Mouse (Mus musculus): ENCODE data around the gene Mrtfa. TPM values are rescaled to one million over a fixed set of nuclear protein-coding genes. Genes with fewer than 3 reads are reported as not detected.
"Not testable (repeated sequence)": the region's sequence is repeated elsewhere in the genome, so short reads cannot be mapped to it uniquely, and the experiment has no call there.

The Mrtfa gene
- polyA plus RNA-seq, 1 experiment from 2014 or later, result 22.9 TPM

GRCm38 (mm10) chr15:81225016-81225415 is 34.5 kb upstream of the Mrtfa start:
- H3K9me3 ChIP-seq, result no peaks in the 10 kb centered on the region
- H3K4me1 ChIP-seq (replicated peaks), result no peaks in the 10 kb centered on the region
- no peaks in the 10 kb centered on the region for H3K36me3 ChIP-seq
- H3K9ac ChIP-seq, result no peak overlapping the region
- WGBS, result 87% methylated on average over 10 of the region's 10 CpGs
- no peak overlapping the region for H3K4me2 ChIP-seq
- no peak overlapping the region for H3K4me3 ChIP-seq
- no peaks in the 10 kb centered on the region for H3K27me3 ChIP-seq
- no peak for ATAC-seq (ENCODE audit: low FRiP score)
- no peak overlapping the region for H3K27ac ChIP-seq

DNA sequence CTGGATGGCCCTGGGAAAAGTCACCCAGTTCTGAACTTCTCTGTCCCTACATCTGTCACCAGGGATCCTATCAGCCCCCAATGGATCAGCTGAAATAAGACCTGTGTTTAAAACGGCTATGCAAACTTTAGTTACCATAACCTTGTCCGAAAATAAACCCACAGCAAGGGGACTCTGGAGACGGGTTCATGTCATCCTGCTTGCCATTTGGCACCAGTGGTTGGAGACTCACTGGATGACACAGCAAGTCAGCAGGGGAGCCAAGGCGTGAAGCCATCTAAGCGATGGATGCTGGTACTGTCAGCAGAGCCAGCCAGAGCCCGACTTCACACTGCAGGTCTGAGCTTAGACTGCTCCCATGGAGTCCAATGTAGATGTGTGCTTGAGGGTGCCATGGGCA is 30.9 kb upstream of the Mrtfa start:
- Histone ChIP-seq H3K9ac (no peak overlapping the region), H3K36me3 (no peaks in the 10 kb centered on the region), H3K27ac (no peak overlapping the region), H3K4me1 (replicated peaks) (no peaks in the 10 kb centered on the region), H3K4me3 (no peak overlapping the region), H3K9me3 (no peaks in the 10 kb centered on the region), H3K4me2 (no peak overlapping the region), H3K27me3 (no peaks in the 10 kb centered on the region)
- ATAC-seq (ENCODE audit: low FRiP score), result no peak
- 78% methylated on average over 6 of the region's 6 CpGs for WGBS

DNA sequence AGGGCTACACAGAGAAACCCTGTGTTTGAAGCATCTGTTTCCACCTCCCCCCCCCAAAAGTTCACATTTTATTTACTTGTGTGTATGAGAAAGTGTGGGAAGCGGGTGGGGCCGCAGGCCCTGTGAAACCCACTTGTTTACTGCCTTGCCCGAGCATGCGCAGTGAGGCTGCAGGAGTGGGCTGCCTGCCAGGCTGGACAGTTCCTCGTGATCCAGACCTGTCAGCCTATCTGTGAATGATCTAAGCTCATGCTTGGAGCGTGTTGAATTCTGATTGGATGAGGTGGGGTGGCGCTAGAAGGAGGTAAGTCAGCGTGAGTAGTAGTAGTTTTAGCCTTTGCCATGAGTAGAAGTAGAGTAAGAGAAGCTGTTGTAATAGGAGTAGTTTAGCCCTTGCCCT is 29.5 kb upstream of the Mrtfa start:
- not testable (repeated sequence) for H3K27ac ChIP-seq
- WGBS, result 75% methylated on average over 8 of the region's 8 CpGs

GRCm38 (mm10) chr15:81219054-81219453 is 28.5 kb upstream of the Mrtfa start:
- 76% methylated on average over 6 of the region's 6 CpGs for WGBS
- Histone ChIP-seq H3K9me3 (no peaks in the 10 kb centered on the region), H3K4me2 (no peak overlapping the region), H3K36me3 (no peaks in the 10 kb centered on the region), H3K27ac (no peak overlapping the region), H3K4me1 (replicated peaks) (no peaks in the 10 kb centered on the region), H3K9ac (no peak overlapping the region), H3K27me3 (no peaks in the 10 kb centered on the region), H3K4me3 (no peak overlapping the region)
- ATAC-seq (ENCODE audit: low FRiP score), result no peak

More for the DNA sequence above, 29.5 kb upstream of the Mrtfa start:
- not testable (repeated sequence) for H3K4me3 ChIP-seq; H3K27me3 ChIP-seq; H3K36me3 ChIP-seq; H3K9me3 ChIP-seq; ATAC-seq (ENCODE audit: low FRiP score); H3K4me2 ChIP-seq; H3K9ac ChIP-seq; H3K4me1 ChIP-seq (replicated peaks)

DNA sequence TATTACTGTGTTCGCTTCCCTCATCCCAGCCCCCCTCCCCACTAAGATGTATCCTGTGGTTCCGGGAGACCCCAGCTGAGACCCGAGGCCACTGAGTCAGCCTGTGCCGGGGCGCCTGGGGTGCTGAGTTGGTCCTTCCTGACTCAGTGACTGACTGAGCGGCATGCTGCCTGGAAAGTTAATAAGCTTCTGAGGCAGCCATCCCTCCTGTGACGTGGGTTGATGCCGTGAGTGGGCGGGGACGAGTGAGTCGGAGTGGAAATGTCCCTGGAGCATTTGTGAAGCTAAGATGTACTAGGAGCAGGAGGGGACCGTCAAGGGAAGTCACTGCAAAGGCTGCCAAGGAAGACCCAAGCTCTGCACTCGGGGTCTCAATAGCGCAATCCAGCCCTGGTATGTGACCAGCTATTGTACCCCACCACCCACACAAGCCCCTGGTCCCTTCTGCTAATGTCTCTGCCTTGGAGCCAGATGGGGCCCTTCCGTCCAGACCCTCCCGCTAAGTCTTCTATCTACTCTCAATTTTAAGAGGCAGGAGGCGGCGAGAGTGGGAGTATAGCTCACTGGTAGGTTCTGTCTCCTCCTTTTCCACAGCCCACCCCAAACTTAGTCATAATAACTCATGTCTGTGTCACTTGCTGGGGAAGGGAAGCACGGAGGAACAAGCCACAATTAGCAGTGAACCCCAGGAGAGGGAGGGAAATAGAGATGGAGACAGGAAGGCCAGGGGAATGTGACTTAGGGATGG is 26.5 kb upstream of the Mrtfa start:
- Histone ChIP-seq H3K36me3 (no peaks in the 10 kb centered on the region), H3K4me2 (no peak overlapping the region), H3K9me3 (no peaks in the 10 kb centered on the region), H3K4me1 (replicated peaks) (no peaks in the 10 kb centered on the region), H3K27ac (no peak overlapping the region), H3K4me3 (no peak overlapping the region), H3K9ac (no peak overlapping the region), H3K27me3 (no peaks in the 10 kb centered on the region)
- no peak for ATAC-seq (ENCODE audit: low FRiP score)
- 81% methylated on average over 19 of the region's 19 CpGs for whole genome bisulfite sequencing

- ATAC-seq (ENCODE audit: low FRiP score), result no peak
- no peak overlapping the region for H3K4me3 ChIP-seq
- no peaks in the 10 kb centered on the region for H3K27me3 ChIP-seq
- no peaks in the 10 kb centered on the region for H3K36me3 ChIP-seq
- no peak overlapping the region for H3K27ac ChIP-seq
- H3K9ac ChIP-seq, result no peak overlapping the region
- no peaks in the 10 kb centered on the region for H3K4me1 ChIP-seq (replicated peaks)
- H3K4me2 ChIP-seq, result no peak overlapping the region
- 83% methylated on average over 15 of the region's 15 CpGs for WGBS
- no peaks in the 10 kb centered on the region for H3K9me3 ChIP-seq
These were observed 22.4 kb upstream of the Mrtfa start for GRCm38 (mm10) chr15:81212976-81213375.

- H3K36me3 ChIP-seq, result no peaks in the 10 kb centered on the region
- no peak overlapping the region for H3K27ac ChIP-seq
- no peak overlapping the region for H3K4me2 ChIP-seq
- no peak for ATAC-seq (ENCODE audit: low FRiP score)
- H3K27me3 ChIP-seq, result no peaks in the 10 kb centered on the region
- H3K9ac ChIP-seq, result no peak overlapping the region
- H3K4me3 ChIP-seq, result no peak overlapping the region
- H3K9me3 ChIP-seq, result no peaks in the 10 kb centered on the region
- WGBS, result 78% methylated on average over 5 of the region's 5 CpGs
- H3K4me1 ChIP-seq (replicated peaks), result no peaks in the 10 kb centered on the region
These were observed 19.9 kb upstream of the Mrtfa start for GRCm38 (mm10) chr15:81210496-81210895.

DNA sequence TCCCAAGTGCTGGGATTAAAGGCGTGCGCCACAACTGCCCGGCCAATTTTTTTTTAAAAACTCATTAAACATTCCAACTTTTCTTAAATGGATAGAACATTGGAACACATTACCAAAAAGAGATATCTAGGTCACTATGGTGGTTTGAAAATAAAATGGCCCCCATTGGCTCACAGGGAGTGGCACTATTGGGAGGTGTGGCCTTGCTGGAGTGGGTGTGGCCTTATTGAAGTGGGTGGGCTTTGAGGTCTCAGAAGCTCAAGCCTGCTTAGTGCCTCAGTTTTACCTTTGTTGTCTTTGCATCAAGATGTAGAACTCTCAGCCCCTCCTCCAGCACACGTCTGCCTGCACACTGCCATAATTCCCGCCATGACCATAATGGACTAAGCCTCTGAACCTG is 11.9 kb upstream of the Mrtfa start:
- no peaks in the 10 kb centered on the region for H3K27me3 ChIP-seq
- no peak overlapping the region for H3K9ac ChIP-seq
- ATAC-seq (ENCODE audit: low FRiP score), result no peak
- H3K4me2 ChIP-seq, result no peak overlapping the region
- H3K4me3 ChIP-seq, result no peak overlapping the region
- no peak overlapping the region for H3K27ac ChIP-seq
- H3K9me3 ChIP-seq, result no peaks in the 10 kb centered on the region
- H3K36me3 ChIP-seq, result no peaks in the 10 kb centered on the region
- no peaks in the 10 kb centered on the region for H3K4me1 ChIP-seq (replicated peaks)
- 97% methylated on average over 5 of the region's 5 CpGs for WGBS

DNA sequence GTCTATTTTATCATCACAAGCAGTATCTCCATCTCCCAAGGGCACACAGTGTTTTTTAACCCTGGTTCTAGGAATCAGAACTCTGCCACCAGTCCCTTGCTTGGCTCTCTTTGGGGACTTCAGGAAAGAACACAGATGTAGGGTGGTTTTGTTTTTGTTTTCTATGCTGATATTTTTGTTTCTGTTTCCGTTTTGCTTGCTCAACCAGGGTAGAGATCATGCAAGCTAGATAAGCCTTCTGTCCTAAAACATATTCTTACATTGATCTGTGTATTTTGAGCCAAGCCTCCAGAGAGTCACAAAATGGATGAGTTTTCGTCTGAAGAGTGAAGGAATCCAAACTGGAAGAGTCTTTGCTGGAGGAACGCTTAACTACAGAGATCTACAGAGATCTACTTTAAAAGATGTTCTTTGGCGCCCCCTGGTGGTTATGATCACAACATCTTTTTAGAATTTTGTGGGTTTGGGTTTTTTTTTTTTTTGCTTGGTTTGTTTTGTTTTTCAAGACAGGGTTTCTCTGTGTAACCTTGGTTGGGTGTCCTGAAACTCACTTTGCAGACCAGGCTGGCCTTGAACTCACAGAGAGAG is 8.9 kb upstream of the Mrtfa start:
- ATAC-seq (ENCODE audit: low FRiP score), result no peak
- Histone ChIP-seq H3K4me2 (no peak overlapping the region), H3K36me3 (no peaks in the 10 kb centered on the region), H3K4me1 (replicated peaks) (no peaks in the 10 kb centered on the region), H3K27me3 (no peaks in the 10 kb centered on the region), H3K4me3 (no peak overlapping the region), H3K27ac (no peak overlapping the region), H3K9ac (no peak overlapping the region), H3K9me3 (no peaks in the 10 kb centered on the region)
- WGBS, result 26% methylated on average over 4 of the region's 4 CpGs

DNA sequence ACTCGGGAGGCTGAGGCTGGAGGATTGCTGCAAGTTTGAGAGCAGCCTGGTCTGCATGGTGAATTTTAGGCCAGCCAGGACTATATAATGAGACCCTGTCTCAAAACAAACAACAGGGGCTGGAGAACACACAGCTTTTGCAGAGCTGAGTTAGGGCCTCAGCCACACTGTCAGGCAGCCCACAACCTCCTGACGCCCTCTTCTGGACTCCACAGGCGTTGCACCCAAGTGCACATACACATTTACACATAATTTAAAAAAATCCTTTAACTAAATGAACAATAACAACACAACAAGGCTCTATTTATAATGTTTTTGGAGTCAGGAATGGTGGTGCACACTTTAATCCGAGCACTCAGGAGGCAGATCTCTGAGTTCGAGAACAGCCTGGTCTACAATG is 7.9 kb upstream of the Mrtfa start:
- 93% methylated on average over 5 of the region's 5 CpGs for WGBS
- H3K9ac ChIP-seq, result no peak overlapping the region
- no peaks in the 10 kb centered on the region for H3K4me1 ChIP-seq (replicated peaks)
- no peaks in the 10 kb centered on the region for H3K36me3 ChIP-seq
- no peak overlapping the region for H3K4me2 ChIP-seq
- no peaks in the 10 kb centered on the region for H3K9me3 ChIP-seq
- H3K27ac ChIP-seq, result no peak overlapping the region
- H3K4me3 ChIP-seq, result no peak overlapping the region
- H3K27me3 ChIP-seq, result no peaks in the 10 kb centered on the region
- no peak for ATAC-seq (ENCODE audit: low FRiP score)

- H3K27ac ChIP-seq, result no peak overlapping the region
- H3K9ac ChIP-seq, result no peak overlapping the region
- ATAC-seq (ENCODE audit: low FRiP score), result no peak
- no peak overlapping the region for H3K4me2 ChIP-seq
- no peaks in the 10 kb centered on the region for H3K27me3 ChIP-seq
- H3K36me3 ChIP-seq, result no peaks in the 10 kb centered on the region
- no peaks in the 10 kb centered on the region for H3K9me3 ChIP-seq
- H3K4me3 ChIP-seq, result no peak overlapping the region
- 91% methylated on average over 10 of the region's 10 CpGs for WGBS
- no peaks in the 10 kb centered on the region for H3K4me1 ChIP-seq (replicated peaks)
These were observed 6.6 kb upstream of the Mrtfa start for GRCm38 (mm10) chr15:81197197-81197596.

- no peak overlapping the region for H3K9ac ChIP-seq
- no peak for ATAC-seq (ENCODE audit: low FRiP score)
- 59% methylated on average over 4 of the region's 4 CpGs for whole genome bisulfite sequencing
- no peaks in the 10 kb centered on the region for H3K9me3 ChIP-seq
- no peaks in the 10 kb centered on the region for H3K27me3 ChIP-seq
- H3K36me3 ChIP-seq, result no peaks in the 10 kb centered on the region
- no peak overlapping the region for H3K27ac ChIP-seq
- H3K4me3 ChIP-seq, result no peak overlapping the region
- peaks cover 6% of the 10 kb centered on the region for H3K4me1 ChIP-seq (replicated peaks)
- no peak overlapping the region for H3K4me2 ChIP-seq
These were observed 4.9 kb upstream of the Mrtfa start for GRCm38 (mm10) chr15:81195447-81195846.

DNA sequence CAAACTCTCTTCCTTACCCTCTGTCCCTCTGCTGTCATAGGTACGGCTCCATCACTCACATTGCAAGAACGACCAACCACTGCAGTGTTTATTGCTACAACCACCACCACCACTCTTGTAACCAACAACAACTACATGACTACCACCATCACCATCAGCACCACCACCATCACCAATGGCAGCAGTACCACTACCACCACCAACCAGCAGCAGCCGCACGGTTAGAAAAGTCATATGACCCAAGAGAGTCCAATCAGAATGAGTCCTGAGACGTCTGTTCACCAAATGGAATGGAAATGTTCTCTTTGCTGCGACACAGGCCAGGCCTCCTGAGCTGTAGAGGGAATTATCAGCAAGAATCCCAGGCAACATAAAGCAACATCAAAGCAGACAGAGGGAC is 4.2 kb upstream of the Mrtfa start:
- no peak overlapping the region for H3K9ac ChIP-seq

More for the DNA sequence above, 4.2 kb upstream of the Mrtfa start:
- no peak overlapping the region for H3K4me2 ChIP-seq
- H3K27ac ChIP-seq, result no peak overlapping the region
- H3K4me1 ChIP-seq (replicated peaks), result peaks cover 6% of the 10 kb centered on the region
- H3K27me3 ChIP-seq, result no peaks in the 10 kb centered on the region
- H3K36me3 ChIP-seq, result no peaks in the 10 kb centered on the region
- ATAC-seq (ENCODE audit: low FRiP score), result no peak
- no peaks in the 10 kb centered on the region for H3K9me3 ChIP-seq
- 94% methylated on average over 6 of the region's 6 CpGs for WGBS
- H3K4me3 ChIP-seq, result no peak overlapping the region

All from hindbrain, embryonic 13.5 days (tissue).